Mouse (Mus musculus): ENCODE measurements at regions not wholly inside any gene's neighbourhood (a gene's known extent, or its start where the extent isn't known, plus 50 kb on each side); places are given as distances from the start of the nearest gene placed in this dataset.

- no peak for DNase-seq (ENCODE audit: low read depth)
Observed at GRCm38 (mm10) chr4:9005938-9006626, 767.2 kb upstream of the Car8 start.

- no peak for DNase-seq (ENCODE audit: low read depth)
Observed at GRCm38 (mm10) chr4:9003891-9004290, 765.0 kb upstream of the Car8 start.

DNA sequence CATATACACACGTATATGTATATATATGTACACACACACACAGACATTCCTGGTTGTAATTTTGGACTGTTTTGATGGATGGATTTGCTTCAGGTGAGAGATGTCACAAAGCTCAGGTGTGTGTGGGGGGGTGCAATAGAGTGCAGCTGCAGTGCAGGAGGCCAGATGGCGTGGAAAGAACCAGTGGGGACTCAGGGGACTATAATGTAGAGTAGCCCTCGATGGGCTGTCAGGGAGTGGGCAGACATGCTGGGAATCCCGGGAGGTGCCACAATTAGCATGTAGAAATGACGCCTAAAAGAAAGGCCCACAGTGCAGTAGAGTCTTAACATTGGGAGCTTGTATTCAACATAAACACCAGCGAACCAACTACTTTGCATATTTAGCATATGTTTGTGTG is 763.5 kb upstream of the Car8 start:
- no peak for DNase-seq (ENCODE audit: low read depth)

- DNase-seq (ENCODE audit: low read depth) = no peak
Observed at GRCm38 (mm10) chr4:8998606-8999005, 759.8 kb upstream of the Car8 start.

DNA sequence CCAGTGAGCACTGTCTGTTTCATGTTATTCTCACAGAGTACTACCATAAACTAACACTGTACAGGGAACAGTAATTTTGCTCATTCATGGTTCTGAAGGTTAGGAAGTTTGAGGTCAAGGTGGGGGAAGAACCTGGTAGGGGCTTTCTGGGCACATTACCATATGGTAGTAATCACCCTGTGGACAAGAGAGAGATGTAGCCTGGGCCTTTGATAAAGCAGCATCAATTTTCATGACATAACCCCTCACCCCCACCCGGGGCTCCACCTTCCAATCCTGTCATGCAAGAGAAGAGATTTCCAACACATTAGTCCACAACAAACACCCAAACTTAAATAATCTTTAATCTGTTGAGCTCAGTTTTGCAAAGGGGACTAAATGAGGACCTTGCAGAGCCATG is 753.3 kb upstream of the Car8 start:
- no peak for DNase-seq (ENCODE audit: low read depth)

DNA sequence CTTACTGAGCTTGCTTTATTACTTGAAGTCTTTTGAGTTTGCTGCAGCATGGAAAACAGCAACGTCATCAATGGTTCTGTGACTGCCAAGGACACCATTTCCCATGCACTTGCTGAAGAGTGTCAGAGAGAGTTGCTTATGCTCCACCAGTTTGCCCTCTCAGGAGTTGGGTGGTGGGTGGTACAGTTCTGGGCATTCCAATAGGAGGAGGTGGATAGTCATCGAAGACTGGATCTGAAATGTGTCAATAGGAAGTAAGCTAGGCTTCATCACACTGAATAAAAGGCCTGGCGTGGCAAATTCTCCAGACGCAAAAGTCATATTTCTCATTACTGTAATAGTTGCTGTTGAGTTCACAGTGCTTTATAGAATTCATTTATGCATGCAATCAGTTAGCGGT is 751.7 kb upstream of the Car8 start:
- DNase-seq (ENCODE audit: low read depth) = no peak

GRCm38 (mm10) chr4:8989614-8990013 is 750.8 kb upstream of the Car8 start:
- no peak for DNase-seq (ENCODE audit: low read depth)

DNA sequence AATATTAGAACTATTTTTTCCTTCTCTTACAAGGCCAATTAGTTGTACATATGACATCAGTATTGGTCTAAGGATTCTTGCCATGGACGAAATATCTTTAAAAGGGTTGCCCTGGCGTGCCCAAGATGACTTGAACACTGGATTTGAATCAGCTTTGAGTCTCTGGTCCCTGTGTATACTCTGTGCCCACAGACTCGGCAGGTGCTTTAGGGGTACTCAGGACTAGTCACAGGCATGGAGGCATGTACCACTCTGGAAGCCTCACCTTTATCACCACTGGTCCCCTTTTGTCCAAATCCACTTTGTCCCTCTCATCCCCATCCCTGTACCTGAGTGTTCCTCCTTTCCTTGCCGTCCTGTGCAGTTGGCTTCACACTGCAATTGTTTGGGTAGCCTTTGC is 750.3 kb upstream of the Car8 start:
- DNase-seq (ENCODE audit: low read depth) = no peak

- DNase-seq (ENCODE audit: low read depth) = no peak
Observed at GRCm38 (mm10) chr4:8988345-8988733, 749.5 kb upstream of the Car8 start.

GRCm38 (mm10) chr4:8987544-8988344 is 748.9 kb upstream of the Car8 start:
- no peak for DNase-seq (ENCODE audit: low read depth)

- no peak for DNase-seq (ENCODE audit: low read depth)
Observed at GRCm38 (mm10) chr4:8986394-8987091, 747.7 kb upstream of the Car8 start.

DNA sequence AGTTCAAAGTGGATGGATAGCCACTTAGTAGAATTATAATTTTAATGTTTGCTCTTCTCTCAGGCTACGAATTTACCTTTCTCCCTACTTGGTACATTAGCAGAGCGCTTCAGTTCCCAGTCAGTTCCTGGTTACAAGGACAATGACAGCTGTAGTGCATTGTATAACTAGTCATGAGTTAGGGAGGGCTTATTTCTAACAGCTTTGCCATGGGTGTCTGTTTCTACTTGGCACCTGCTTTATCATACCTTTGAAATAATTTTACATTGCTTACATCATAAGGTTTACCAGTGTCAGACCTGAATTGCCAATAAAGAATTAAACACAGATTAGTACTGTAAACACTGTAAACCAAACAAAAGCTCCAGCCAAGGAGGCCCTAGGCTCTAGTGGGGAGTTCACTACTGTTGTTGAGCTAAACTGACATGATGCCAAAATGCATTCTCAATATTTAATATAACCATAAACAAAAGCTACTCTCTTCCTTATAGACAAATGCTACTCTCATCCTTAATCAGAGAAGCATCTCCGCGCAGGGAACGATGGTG is 745.3 kb upstream of the Car8 start:
- DNase-seq (ENCODE audit: low read depth) = no peak

- DNase-seq (ENCODE audit: low read depth) = no peak
Observed at GRCm38 (mm10) chr4:8978949-8979348, 740.1 kb upstream of the Car8 start.

DNA sequence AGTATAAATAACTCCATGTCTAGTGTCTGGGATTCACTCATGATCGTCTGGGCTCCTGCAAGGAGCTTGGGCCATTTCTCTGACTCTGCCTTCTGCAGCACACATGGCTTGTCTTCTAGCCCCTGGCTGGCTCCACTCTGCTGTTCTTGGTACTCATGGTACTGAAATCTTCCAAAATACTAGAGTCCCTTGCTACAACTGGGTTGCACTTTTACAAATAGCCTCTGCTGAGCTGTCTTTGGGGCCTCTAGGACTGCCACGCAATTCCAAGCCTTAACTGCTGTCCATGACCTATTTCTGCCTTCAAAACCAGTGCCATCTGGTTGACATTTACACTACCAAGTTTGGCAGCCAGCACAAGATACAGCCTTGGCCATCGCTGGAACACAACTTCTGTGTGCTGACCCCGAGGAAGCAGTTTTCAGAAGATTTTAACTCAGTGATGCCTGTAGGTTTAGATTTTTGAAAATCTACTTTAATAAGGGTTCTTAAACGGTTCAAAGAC is 731.2 kb upstream of the Car8 start:
- DNase-seq (ENCODE audit: low read depth) = no peak

DNA sequence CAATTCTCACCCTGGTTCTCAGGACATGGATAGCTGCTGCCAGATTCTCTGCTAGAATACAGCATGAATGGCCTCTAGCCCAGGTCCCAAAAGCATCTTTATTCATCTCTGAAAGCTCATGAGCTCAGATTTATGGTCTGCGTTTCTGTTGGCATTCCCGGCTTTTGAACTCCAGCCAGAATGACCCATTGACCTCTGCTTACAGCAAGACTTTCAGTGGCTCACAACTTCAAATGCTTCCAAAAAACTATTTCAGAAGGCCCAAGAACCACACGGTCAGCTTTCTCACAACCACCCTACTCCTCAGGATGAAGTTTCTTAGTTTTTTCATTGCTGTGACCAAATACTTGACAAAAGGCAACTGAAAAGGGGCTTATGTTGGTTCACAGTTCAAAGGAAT is 729.9 kb upstream of the Car8 start:
- no peak for DNase-seq (ENCODE audit: low read depth)

DNA sequence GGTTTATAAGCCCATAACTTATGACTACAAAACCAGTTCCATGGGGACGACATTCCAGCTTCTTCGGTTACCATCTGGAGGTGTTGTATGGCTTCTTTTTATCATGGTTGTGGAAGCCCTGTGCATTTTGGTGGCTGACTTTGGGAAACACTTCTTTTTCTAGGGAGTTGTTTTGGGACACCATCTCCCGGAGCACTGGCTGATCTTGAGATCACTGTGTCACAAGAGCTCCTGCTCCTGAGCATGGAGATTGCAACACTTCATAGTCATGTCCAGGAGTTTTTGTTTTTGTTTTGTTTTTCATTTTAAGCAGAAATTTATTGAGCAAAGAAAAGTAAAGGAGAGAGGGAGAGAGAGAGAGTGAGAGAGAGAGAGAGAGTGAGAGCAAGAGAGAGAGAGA is 729.1 kb upstream of the Car8 start:
- no peak for DNase-seq (ENCODE audit: low read depth)

DNA sequence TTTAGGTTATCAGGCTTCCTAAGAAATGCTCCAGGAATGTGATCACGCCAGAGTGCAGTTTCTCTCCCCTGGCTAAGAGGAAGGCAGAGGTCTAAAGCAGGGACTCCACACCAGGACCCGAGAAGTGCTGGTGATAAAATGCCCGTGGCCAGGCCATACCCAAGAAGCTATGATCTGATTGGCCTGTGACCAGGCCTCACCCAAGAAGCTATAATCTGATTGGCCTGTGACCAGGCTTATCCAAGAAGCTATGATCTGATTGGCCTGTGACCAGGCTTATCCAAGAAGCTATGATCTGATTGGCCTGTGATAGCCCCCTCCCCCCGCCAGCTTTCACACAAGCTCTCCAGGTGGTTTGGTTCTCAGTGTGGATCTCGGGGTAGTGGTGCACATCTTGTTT is 726.7 kb upstream of the Car8 start:
- DNase-seq (ENCODE audit: low read depth) = no peak

GRCm38 (mm10) chr4:8962959-8963572 is 724.2 kb upstream of the Car8 start:
- DNase-seq (ENCODE audit: low read depth) = no peak

GRCm38 (mm10) chr4:8961851-8962250 is 723.0 kb upstream of the Car8 start:
- DNase-seq (ENCODE audit: low read depth) = no peak

DNA sequence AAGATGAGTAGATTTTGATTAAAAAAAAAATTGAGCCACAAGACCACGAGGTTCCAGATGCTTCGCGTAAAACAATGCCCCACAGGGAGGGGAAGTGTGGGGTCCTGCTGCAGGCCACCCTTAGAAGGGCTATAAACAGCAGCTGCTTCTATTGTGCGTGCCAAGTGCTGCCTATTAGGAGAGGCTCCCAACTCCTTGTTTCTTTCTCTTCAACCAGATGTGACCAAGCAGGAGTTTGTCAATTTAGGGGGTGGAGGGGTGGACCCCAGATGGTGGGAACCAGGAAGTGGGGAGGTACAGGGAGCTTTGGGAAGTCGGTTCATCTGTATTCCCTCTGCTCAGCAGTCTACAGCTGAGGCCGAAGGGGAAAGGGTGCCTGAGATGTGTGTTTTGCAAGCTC is 718.9 kb upstream of the Car8 start:
- no peak for DNase-seq (ENCODE audit: low read depth)

DNA sequence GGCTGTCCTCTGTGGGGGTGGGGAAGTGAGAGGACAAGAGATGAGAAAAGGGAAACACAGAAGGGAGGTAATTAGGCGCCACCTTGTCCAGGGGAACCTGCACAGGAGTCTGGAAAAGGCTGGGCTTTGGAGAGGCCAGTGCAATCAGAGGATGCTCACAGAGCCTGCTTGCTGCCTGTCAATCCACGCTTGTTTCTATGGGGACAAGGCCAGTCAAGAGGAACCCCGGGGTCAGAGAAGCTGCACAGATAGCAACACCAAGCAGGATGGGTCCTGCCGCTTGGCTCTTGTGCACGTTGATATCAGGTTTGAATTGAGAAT is 718.1 kb upstream of the Car8 start:
- DNase-seq (ENCODE audit: low read depth) = no peak

DNA sequence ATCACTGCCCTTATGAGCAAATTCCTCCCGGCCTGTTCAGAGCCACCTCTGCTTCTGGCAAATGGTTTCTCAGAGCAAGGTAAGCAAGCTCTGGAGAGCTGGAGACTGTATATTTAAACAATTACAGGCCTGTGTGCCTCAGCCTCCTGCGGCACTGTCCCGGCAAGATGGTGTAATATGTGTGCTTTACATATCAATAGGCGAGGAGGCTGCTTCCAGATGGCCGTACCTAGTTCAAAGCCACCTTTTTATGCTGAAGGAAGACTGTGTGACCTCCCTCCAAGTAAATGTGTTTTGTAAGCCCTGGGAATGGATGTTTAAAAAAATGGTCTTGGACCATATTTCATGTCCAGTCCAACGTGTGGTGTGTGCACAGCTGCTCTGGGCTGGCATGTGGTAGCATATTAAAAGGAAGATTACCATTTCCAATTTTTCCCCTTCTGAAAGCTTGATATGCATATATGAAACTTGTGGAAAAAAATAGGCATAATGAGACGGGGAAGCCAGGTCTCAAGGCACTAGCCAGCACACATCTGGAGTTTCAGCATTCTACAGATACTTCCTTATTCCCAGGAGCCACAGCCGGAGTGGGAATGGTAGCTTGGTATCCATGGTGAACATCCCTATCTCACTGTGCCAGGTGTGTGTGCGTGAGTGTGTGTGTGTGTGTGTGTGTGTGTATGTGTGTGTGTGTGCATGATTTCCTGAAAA is 717.6 kb upstream of the Car8 start:
- no peak for DNase-seq (ENCODE audit: low read depth)
